Mouse (Mus musculus): Measurements from ENCODE around the gene Fndc10.
A peak's percentile ranks its signal among the peaks of the same experiment; 100 is the strongest.
"Not testable (repeated sequence)": the region's sequence is repeated elsewhere in the genome, so short reads cannot be mapped to it uniquely, and the experiment has no call there.

Gene Fndc10

DNA sequence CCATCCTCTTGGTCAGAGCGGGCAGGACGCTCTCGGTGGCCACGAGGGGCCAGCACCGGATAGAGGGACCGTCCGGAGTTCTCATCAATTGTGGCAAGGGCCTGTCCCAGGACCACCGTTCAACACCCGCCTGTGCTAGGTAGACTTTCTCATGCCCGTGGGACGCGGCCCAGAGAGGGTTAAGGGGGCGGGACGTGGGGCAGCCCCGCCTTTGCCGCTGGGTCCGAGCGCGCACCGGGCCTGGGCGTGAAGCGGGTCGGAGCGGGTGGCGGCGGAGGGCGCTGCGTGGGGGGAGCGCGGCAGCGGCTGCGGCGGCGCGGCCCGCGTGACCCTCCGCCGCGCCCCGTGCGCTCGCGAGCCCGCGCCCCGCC is at the start of gene Fndc10:
Gene Fndc10 (plus strand): TSS at position 232 of the 371 bp plus-strand sequence.
- peak; percentile 85 for DNase-seq (ENCODE audit: low read depth, low spot score)

- DNase-seq (ENCODE audit: low read depth, low spot score) = not testable (repeated sequence)
Measured at GRCm38 (mm10) chr4:155645308-155645707, 48.8 kb upstream of the Fndc10 start, which contains the start of gene Gm10563. Gene Gm10563, minus strand, starts transcription at chr4:155645408.

GRCm38 (mm10) chr4:155645721-155646120 is 48.4 kb upstream of the Fndc10 start:
- DNase-seq (ENCODE audit: low read depth, low spot score) = no peak

DNA sequence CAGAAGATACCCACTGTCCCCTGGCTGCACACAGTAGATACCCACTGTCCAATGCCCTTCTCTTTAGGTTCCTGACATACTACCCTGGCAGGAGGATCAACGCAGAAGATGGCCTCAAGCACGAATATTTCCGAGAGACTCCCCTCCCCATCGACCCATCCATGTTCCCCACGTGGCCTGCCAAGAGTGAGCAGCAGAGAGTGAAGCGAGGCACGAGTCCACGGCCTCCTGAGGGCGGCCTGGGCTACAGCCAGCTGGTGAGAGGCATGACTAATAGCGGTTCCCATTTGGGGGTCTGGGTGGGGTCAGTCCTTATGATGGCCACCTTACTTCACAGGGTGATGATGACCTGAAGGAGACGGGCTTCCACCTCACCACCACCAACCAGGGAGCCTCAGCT is 44.8 kb upstream of the Fndc10 start:
- no peak for DNase-seq (ENCODE audit: low read depth, low spot score)

GRCm38 (mm10) chr4:155651553-155652269 is 42.4 kb upstream of the Fndc10 start:
- peak; percentile 68 for DNase-seq (ENCODE audit: low read depth, low spot score)

DNA sequence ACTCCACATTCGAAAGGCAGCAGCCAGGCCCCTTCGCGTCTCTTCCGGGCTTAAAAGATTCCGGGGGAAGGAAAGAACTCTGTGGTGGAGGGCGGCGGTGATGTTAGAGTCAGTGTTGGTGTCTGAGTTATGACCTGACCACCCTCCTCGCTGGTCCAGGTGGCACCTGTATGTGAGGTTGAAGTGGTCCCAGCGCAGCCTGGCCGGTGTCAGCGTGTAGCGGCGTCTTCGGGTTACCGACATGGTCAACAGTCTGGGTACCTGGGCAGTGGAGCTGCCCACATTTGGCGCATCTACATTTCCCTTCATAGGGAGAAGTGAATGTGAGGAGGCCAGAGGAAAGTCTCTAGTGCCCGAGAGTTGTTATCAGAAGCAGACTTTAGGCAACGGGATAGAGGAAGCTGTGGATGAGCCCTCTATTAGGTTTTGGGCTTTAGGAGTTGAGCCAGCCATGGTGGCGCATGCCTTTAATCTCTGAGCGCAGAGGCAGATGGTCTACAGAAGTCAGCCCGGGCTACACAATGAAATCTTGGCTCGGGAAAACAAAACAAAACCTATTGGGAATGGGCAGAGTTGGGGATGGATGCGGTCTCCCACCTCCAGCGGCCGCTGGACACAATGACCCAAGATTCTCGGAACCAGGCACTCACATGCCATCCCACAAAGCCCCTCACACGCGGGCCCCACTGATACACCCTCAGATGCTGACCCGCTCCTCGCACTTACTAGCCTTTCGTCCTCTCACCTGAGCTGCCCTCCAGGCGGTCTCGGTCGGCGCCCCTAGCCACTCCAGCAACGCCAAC is 41.7 kb upstream of the Fndc10 start:
- no peak for DNase-seq (ENCODE audit: low read depth, low spot score)

- peak; percentile 71 for DNase-seq (ENCODE audit: low read depth, low spot score)
Measured at GRCm38 (mm10) chr4:155653086-155653450, 41.1 kb upstream of the Fndc10 start, which contains the start of gene Mmp23. Gene Mmp23, minus strand, starts transcription at chr4:155653384.

GRCm38 (mm10) chr4:155653451-155654182 is 40.5 kb upstream of the Fndc10 start:
- DNase-seq (ENCODE audit: low read depth, low spot score) = peak; percentile 61

DNA sequence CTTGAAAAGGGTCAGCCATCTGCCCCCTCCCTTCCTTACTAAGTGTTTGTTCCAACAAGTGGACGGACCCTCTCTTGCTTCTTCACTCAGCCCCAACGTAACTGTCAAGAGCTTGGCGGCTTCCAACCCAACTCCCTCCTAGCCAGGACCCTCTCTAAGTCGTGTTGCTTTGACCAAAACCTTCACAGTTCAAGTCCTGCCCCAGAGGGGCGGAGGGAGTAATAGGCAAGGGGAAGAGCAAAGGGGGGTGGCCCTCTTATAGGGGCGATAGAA is 40.0 kb upstream of the Fndc10 start:
- no peak for DNase-seq (ENCODE audit: low read depth, low spot score)

DNA sequence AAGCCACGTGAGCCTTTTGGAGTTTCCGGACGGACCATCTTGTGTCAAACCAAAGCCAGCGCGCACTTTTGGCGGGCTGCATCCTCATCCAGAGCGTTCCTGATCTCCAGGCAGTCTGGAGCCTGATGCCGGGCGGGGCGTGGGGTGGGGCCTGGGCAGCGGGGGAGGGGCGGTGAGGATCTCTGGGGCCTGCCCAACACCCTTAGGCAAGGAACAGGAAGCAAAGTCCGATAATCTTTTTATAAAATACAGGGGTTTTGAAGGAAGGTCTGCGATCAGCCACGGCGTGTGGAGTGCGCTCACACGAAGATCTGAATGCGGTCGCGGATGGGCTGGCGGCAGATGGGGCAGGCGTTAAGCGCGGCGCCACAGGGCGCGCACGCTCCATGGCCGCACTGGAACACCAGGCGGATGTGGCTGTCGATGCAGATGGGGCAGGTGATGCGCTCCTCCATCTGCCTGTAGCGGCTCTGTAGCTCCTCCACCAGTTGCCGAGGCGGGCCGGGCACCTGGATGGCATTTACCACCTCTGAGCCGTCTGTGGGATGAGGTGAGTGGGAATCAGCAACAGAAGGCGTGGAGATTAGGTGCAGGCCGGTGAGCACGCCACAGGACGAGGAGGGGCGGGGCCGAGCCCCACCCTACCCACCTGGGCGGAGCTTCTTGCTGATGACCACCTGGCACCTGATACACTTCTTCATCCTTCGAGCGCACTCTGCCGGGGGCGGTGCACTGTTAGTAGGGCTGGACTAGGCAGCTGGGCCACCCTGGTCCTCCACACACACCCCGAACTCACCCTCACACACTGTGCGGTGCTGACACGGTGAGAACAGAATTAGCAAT is 39.5 kb upstream of the Fndc10 start:
- peak; percentile 84 for DNase-seq (ENCODE audit: low read depth, low spot score)

- DNase-seq (ENCODE audit: low read depth, low spot score) = no peak
Measured at GRCm38 (mm10) chr4:155656214-155656751, 37.9 kb upstream of the Fndc10 start.

DNA sequence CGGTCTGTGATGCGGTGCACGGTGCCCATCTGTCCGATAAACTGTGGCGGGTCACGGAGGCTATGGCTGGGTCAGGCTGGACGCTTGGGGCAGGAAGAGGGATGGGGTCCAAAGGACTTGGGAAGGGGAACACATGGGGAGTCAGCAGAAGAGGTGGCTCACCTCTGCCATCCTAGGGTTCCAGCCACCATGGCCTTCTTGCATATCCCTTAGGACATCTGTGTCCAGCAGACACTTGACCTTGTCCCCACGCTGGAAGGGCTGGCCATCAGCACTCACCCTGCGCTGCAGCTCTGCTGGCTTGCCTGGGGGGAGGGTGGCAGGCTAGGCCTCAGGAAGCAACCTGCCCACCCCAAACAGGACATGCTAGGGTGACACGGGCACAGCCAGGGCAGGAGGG is 35.2 kb upstream of the Fndc10 start:
- no peak for DNase-seq (ENCODE audit: low read depth, low spot score)

GRCm38 (mm10) chr4:155660641-155661040 is 33.5 kb upstream of the Fndc10 start:
- DNase-seq (ENCODE audit: low read depth, low spot score) = peak; percentile 18

- DNase-seq (ENCODE audit: low read depth, low spot score) = no peak
Measured at GRCm38 (mm10) chr4:155666903-155667302, 27.2 kb upstream of the Fndc10 start.

DNA sequence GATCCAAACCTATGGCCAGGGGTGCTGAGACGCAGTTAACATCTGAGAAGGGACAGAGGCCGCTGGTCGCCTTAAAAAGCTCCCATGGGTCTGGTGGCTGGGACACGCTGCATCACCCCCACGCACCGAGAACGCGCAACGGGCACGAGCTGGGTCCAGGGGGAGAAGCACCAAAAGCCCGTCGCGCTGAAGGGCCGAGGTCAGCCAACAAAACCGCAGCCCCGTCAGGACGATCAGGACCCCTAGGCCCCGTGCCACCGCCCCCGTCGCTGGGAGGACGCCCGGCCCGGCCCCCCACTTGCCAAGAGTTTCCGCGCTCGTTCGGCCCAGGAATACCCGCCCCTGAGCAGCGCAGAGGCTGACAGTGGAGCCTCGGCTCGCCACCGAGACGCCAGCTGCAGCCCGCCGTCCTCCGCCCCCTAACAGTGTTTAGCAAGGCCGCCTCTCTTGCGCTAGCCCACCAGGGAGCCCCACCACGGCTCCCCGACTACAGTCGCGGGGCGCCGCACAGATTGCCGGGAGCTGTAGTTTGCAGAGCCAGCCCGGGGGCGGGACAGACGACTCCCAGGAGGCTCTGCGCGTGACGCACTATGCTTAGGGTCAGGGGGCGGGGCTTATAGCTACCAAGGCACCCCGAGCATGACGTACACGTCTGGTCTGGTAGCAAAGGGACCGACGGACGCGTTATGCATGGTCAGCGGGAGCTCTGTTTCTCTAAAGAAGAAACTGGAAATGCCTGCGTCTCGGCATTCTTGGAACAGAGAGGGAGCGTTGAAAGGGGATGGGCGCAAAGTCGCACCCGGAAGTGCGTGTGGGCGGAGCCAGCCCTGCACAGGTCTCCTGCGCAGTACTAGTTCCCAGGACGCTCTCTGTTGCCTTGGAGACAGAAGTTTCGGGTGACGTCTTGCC is 25.2 kb upstream of the Fndc10 start, which contains the start of gene Mib2:
Gene Mib2 (minus strand): TSS at position 510 of the 909 bp plus-strand sequence.
- DNase-seq (ENCODE audit: low read depth, low spot score) = peak; percentile 98

DNA sequence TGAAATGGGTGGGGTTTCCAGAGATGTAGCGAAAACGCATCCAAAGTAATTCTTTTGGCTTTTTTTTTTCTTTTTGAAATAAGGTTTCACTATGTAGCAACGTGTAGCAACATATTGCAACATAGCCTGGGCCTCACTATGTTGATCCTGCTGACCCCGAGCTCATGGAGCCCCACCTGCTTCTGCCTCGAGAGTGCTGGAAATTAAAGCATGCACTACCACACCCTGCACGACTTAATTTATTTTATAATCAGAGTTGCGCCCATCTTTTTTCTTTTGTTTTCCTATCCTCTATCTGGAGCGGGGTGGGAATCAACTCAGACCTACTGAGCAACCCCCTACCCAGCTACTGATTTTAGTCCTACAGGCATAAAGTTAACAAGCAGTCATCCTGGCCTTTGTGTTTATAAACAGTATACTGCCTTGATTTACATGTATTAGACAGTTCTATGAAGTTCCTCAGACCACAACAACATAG is 24.5 kb upstream of the Fndc10 start:
- peak; percentile 55 for DNase-seq (ENCODE audit: low read depth, low spot score)

GRCm38 (mm10) chr4:155670236-155670635 is 23.9 kb upstream of the Fndc10 start:
- DNase-seq (ENCODE audit: low read depth, low spot score) = peak; percentile 80

DNA sequence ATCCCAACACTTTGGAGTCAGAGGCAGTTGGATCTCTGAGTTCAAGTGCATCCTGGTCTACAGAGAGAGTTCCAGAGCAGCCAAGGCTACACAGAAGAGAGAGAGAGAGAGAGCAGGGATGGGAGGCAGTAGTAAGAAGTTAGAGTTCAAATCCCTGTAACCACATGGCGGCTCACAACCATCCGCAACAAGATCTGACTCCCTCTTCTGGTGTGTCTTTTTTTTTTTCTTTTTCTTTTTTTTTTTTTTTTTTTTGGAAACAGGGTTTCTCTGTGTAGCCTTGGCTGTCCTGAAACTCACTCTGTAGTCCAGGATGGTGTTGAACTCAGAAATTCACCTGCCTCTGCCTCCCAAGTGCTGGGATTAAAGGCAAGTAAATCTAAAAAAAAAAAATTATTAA is 22.1 kb upstream of the Fndc10 start:
- no peak for DNase-seq (ENCODE audit: low read depth, low spot score)

GRCm38 (mm10) chr4:155675991-155676390 is 18.2 kb upstream of the Fndc10 start:
- DNase-seq (ENCODE audit: low read depth, low spot score) = no peak

Measured in ZHBTc4 (cell line).